Mouse (Mus musculus): ENCODE results near the gene Itgad.
A peak's percentile ranks its signal among the peaks of the same experiment; 100 is the strongest.

Itgad gene

GRCm38 (mm10) chr7:128242331-128242730 is 88.2 kb downstream of the Itgad start:
- no peak for DNase-seq (ENCODE audit: low spot score in 2 of 2)

DNA sequence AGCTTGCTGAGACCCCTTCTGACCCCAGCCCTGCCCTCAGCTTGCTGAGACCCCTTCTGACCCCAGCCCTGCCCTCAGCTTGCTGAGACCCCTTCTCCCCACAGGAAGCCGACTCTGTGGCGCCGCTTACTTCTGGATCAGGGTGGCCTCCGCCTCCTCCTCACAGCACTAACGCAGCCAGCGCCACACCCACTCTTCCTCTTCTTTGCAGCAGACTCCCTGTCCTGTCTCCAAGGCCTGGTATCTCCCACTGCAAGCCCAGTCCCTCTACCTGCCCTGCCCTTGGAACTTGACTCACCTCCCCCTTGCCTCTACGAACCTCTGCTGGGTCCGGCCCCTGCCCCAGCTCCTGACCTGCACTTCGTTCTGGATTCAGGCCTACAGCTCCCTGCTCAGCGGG is 89.7 kb downstream of the Itgad start:
- DNase-seq (ENCODE audit: low spot score in 2 of 2), result no peak

- DNase-seq (ENCODE audit: low spot score in 2 of 2), result no peak
Observed at GRCm38 (mm10) chr7:128244410-128245025, 90.3 kb downstream of the Itgad start.

- no peak for DNase-seq (ENCODE audit: low spot score in 2 of 2)
Observed at GRCm38 (mm10) chr7:128245547-128245946, 91.4 kb downstream of the Itgad start.

- DNase-seq (ENCODE audit: low spot score in 2 of 2), result peak in 1 of 2 experiments; percentile 6
Observed at GRCm38 (mm10) chr7:128246496-128247391, 92.6 kb downstream of the Itgad start, which contains the start of gene Tgfb1i1. Gene Tgfb1i1 (plus strand): TSS chr7:128246812.

- peak; percentile 72 to 85 for DNase-seq (ENCODE audit: low spot score in 2 of 2)
Observed at GRCm38 (mm10) chr7:128247443-128247842, 93.3 kb downstream of the Itgad start.

DNA sequence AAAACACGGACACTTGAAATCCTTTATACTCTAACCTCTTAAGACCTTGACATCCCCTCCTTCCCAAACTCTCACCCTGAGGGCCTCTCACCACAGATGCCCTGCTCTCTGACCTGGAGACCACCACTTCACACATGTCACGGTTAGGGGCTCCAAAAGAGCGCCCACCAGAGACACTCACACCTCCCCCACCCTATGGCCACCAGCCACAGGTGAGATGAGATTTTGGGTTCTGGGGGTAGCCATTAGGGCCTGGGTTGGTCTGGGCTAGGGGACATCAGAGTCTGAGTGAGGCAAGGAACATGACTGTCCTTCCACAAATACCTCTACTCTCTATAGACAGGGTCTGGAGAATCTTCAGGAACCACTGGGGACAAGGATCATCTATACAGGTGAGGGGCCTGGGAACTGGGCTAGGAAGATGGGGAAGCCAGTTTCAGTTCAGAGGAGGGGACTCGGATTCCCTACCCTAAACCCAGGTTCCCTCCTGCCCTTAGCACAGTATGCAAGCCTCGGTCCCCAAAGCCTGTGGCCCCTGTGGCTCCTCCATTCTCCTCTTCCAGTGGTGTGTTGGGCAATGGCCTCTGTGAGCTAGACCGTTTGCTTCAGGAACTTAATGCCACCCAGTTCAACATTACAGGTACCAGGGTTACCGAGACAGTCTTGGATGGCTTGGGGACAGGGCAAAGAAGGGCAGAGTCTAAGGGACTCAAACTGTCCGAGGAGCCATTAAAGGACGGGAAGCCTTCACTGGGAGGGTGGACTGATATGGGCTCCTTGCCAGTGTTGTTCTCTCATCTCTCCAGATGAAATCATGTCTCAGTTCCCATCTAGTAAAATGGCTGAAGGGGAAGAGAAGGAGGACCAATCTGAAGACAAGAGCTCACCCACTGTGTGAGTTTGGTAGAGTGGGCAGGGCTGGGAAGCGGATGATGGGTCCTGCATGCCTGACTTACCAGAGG is 94.2 kb downstream of the Itgad start:
- peak in 1 of 2 experiments; percentile 5 for DNase-seq (ENCODE audit: low spot score in 2 of 2)

GRCm38 (mm10) chr7:128249998-128250397 is 95.8 kb downstream of the Itgad start:
- DNase-seq (ENCODE audit: low spot score in 2 of 2), result no peak

DNA sequence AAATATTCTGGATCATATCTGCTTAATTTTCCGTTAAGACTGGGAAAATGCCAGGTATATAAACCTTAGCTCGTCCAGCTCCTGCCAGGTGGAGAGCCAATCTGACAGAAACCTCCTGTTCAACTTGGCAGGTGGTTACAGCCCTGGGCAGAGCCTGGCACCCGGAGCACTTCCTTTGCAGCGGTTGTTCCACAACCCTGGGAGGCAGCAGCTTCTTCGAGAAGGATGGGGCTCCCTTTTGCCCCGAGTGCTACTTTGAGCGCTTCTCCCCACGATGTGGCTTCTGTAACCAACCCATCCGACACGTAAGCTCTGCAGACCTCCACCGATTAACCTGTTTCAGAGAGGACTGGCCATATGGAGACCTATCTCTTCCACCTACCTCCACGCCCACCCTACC is 97.8 kb downstream of the Itgad start:
- peak in 1 of 2 experiments; percentile 4 for DNase-seq (ENCODE audit: low spot score in 2 of 2)

GRCm38 (mm10) chr7:128252609-128253008 is 98.4 kb downstream of the Itgad start:
- no peak for DNase-seq (ENCODE audit: low spot score in 2 of 2)

DNA sequence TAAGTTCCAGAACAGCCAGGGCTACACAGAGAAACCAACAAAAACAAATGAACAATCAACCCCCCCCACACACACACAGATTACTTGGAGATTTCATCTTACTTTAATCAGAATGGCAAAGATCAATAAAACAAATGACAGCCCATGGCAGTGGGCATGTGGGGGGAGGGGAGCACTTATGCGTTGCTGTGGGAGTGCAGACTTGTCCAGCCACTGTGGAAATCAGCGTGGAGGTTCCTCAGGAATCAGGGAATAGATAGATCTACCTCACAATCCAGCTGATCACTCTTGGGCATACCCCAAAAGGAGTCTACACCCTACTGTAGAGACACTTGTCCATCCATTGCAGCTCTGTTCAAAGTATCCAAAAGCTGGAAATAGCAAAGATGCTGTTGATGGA is 100.8 kb downstream of the Itgad start:
- DNase-seq (ENCODE audit: low spot score in 2 of 2), result no peak

- DNase-seq (ENCODE audit: low spot score in 2 of 2), result no peak
Observed at GRCm38 (mm10) chr7:128255757-128256156, 101.6 kb downstream of the Itgad start.

DNA sequence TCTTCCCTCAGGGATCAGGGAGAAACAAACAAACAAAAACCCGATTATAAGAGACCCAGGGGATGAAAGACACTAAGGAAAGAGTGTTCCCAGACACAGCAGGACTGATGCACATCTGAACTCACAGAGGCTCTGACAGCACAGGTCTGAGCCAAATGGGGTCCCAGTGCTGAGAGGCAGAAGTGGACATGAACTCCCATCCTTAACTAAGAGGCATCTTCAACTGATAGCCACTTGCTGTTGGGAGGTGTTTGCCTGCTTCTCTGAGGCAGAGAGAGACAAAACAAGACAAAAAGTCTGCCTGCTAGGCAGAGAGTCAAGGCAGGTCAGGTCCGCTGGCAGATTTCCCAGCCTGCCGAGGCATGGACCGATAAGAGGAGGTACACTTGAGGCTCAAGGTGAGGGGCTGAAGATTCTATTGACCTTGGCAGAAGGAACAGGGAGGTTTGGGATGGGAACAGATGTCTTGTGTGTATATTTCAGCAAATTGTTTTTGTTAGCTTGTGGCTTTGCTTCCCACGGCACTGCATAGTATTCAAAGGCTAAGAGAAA is 102.7 kb downstream of the Itgad start:
- no peak for DNase-seq (ENCODE audit: low spot score in 2 of 2)

DNA sequence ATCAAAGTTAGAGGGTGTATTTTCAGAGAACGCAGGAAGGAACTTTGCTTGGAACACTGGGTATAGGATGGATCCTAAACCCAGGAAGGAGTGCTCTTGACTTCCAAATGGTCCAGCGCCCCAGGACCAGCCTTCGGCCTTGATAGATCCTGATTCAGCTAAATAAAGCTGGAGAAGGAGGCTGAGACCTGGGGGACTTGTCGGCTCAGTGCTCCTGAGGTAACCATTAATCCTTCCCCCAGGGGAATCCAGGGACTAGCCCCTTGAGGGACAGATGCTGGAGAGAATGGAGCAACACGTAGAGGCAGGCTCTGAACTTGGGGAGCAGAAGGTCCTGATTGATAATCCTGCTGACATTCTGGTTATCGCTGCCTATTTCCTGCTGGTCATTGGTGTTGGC is 111.2 kb downstream of the Itgad start, which contains the start of gene Slc5a2:
Slc5a2 (plus strand) TSS at position 247 of the 400 bp plus-strand sequence.
- DNase-seq (ENCODE audit: low spot score in 2 of 2), result no peak

- no peak for DNase-seq (ENCODE audit: low spot score in 2 of 2)
Observed at GRCm38 (mm10) chr7:128266056-128266455, 111.9 kb downstream of the Itgad start.

DNA sequence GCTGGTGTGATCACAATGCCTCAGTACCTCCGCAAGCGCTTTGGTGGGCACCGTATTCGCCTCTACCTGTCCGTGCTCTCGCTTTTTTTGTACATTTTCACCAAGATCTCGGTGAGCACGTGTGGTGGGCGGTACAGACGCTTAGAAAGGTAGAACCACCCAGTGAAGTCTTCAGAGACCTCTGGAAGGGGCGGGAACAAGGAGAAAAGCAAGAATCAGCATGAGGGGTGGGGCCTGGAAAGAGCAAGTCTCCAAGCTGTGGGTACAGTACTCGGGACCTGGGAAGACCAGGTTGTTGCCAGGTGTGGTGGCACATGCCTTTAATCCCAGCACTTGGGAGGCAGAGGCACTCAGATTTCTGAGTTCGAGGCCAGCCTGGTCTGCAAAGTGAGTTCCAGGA is 113.2 kb downstream of the Itgad start:
- DNase-seq (ENCODE audit: low spot score in 2 of 2), result no peak

GRCm38 (mm10) chr7:128267813-128268212 is 113.6 kb downstream of the Itgad start:
- no peak for DNase-seq (ENCODE audit: low spot score in 2 of 2)

- no peak for DNase-seq (ENCODE audit: low spot score in 2 of 2)
Observed at GRCm38 (mm10) chr7:128270431-128270850, 116.3 kb downstream of the Itgad start.

GRCm38 (mm10) chr7:128271496-128271895 is 117.3 kb downstream of the Itgad start:
- DNase-seq (ENCODE audit: low spot score in 2 of 2), result no peak
